In the genomic region with DNA sequence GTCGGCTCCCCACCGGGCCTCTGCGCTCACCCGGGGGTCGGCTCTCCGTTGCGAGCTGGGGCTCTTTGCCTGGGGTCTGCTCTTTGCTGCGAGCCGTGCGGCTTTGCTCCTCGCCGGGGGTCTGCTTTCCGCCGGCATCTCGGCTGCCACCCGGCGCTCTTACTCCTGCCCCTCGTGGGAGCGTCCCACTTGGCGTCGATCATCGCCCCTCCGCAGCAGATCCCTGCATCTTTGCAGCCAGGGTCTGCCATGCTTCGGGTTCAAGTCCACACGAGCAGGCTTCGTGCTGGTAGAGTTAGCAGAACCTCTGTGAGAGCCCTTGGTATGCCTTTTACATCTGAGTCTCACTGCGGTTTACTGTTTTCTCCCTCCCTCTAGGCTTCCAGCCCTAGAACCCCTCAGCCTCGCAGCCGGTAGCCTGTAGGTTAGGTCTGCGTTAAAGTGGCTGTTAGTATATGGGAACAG, we compare ENCODE assay signal across 7 mouse cellular contexts. TPM values are rescaled to one million over a fixed set of nuclear protein-coding genes. Genes with fewer than 3 reads are reported as not detected.
DNase-seq lines count a peak whose midpoint lies in the region; ATAC-seq and TF ChIP-seq lines count a peak whose summit lies in the region.

No protein-coding gene starts in this region.

- H3K4me2 ChIP-seq in lung, embryonic 14.5 days, result peak overlapping the region; percentile 87
- peak overlapping the region; percentile 81 for H3K4me2 ChIP-seq in myocyte (ENCODE audit: low read depth)

- peak overlapping the region; percentile 71 for H3ac ChIP-seq in myocyte (ENCODE audit: control insufficient read depth, insufficient read length)

- peak overlapping the region; percentile 90 for H3K4me3 ChIP-seq in lung, embryonic 14.5 days (ENCODE audit: low read depth, low read length)
- peak overlapping the region; percentile 91 for H3K4me3 ChIP-seq in forebrain, embryonic 10.5 days
- peak overlapping the region; percentile 90 for H3K4me3 ChIP-seq in limb, embryonic 10.5 days
- peak overlapping the region; percentile 39 for H3K4me3 ChIP-seq in myocyte

- H3K9ac ChIP-seq in lung, embryonic 14.5 days, result peak overlapping the region; percentile 88

- peaks cover 41% of the 10 kb centered on the region for H3K36me3 ChIP-seq in lung, embryonic 14.5 days (ENCODE audit: insufficient read depth)
- H3K36me3 ChIP-seq in forebrain, embryonic 10.5 days (replicated peaks), result peaks cover 46% of the 10 kb centered on the region
- H3K36me3 ChIP-seq in limb, embryonic 10.5 days, result peaks cover 51% of the 10 kb centered on the region
- H3K36me3 ChIP-seq in myocyte (ENCODE audit: control insufficient read depth, insufficient read depth), result no peaks in the 10 kb centered on the region

- H3K4me1 ChIP-seq in lung, embryonic 14.5 days (ENCODE audit: insufficient read depth), result no peaks in the 10 kb centered on the region
- H3K4me1 ChIP-seq in forebrain, embryonic 10.5 days, result peaks cover 26% of the 10 kb centered on the region
- H3K4me1 ChIP-seq in limb, embryonic 10.5 days, result peaks cover 21% of the 10 kb centered on the region

- H3K79me2 ChIP-seq in myocyte (ENCODE audit: control insufficient read depth, insufficient read depth), result peaks cover 4% of the 10 kb centered on the region

- DNase-seq in lung, embryonic 14.5 days, result peak; percentile 38
- DNase-seq in lung, postnatal 25 days (ENCODE audit: low spot score), result no peak
- peak; percentile 25 for DNase-seq in Muller cell, postnatal 12 days (ENCODE audit: inconsistent ontology term)
- no peak for DNase-seq in forebrain, embryonic 10.5 days (ENCODE audit: extremely low spot score, low spot score)
- DNase-seq in limb, embryonic 10.5 days (ENCODE audit: low spot score), result no peak
- no peak for DNase-seq in adrenal gland, postnatal 25 days

- peak overlapping the region; percentile 87 for H3K27ac ChIP-seq in lung, embryonic 14.5 days (ENCODE audit: low read depth)
- peak overlapping the region; percentile 95 for H3K27ac ChIP-seq in forebrain, embryonic 10.5 days
- peak overlapping the region; percentile 96 for H3K27ac ChIP-seq in limb, embryonic 10.5 days

- ATAC-seq in lung, embryonic 14.5 days (ENCODE audit: insufficient read depth), result peak; percentile 28; the same call in 1 of the 2 replicates

- WGBS in lung, embryonic 14.5 days, result under 1% methylated on average over 27 of the region's 30 CpGs
- WGBS in forebrain, embryonic 10.5 days, result 1% methylated on average over 30 of the region's 30 CpGs
- WGBS in limb, embryonic 10.5 days, result under 1% methylated on average over 30 of the region's 30 CpGs

- no peaks in the 10 kb centered on the region for H3K27me3 ChIP-seq in lung, embryonic 14.5 days (ENCODE audit: insufficient read depth, low read length)
- no peaks in the 10 kb centered on the region for H3K27me3 ChIP-seq in forebrain, embryonic 10.5 days (ENCODE audit: poor library complexity, severe bottlenecking)
- H3K27me3 ChIP-seq in limb, embryonic 10.5 days (ENCODE audit: low read depth, poor library complexity, severe bottlenecking), result no peaks in the 10 kb centered on the region
- H3K27me3 ChIP-seq in myocyte (ENCODE audit: control insufficient read depth, insufficient read depth, insufficient read length), result no peaks in the 10 kb centered on the region

- no peaks in the 10 kb centered on the region for H3K9me3 ChIP-seq in lung, embryonic 14.5 days (ENCODE audit: low read depth, low read length)
- H3K9me3 ChIP-seq in forebrain, embryonic 10.5 days, result no peaks in the 10 kb centered on the region
- no peaks in the 10 kb centered on the region for H3K9me3 ChIP-seq in limb, embryonic 10.5 days (replicated peaks)

- no peak for TF ChIP-seq POLR2A in myocyte (IDR thresholded peaks at IDR 0.05; ENCODE audit: insufficient read length, low read depth)

- no peak for TF ChIP-seq CTCF in lung, embryonic 14.5 days (IDR thresholded peaks at IDR 0.05; ENCODE audit: low read depth)

TF ChIP-seq in myocyte, 11 proteins besides CTCF, POLR2A, EP300 and RAD21:
- TF ChIP-seq USF1 (IDR thresholded peaks at IDR 0.05; ENCODE audit: low read depth) (no peak), SRF (IDR thresholded peaks at IDR 0.05; ENCODE audit: control insufficient read depth, insufficient read length, low read depth) (no peak), TCF12 (IDR thresholded peaks at IDR 0.05; ENCODE audit: insufficient read depth, poor library complexity, severe bottlenecking) (no peak), TCF3 (IDR thresholded peaks at IDR 0.05; ENCODE audit: insufficient read length, low read depth) (no peak), REST (IDR thresholded peaks at IDR 0.05; ENCODE audit: insufficient read depth, insufficient read length) (no peak), CEBPB (IDR thresholded peaks at IDR 0.05; ENCODE audit: insufficient read depth, poor library complexity, severe bottlenecking) (no peak), MYOG (IDR thresholded peaks at IDR 0.05; ENCODE audit: control insufficient read depth in 1 of 3, insufficient read depth in 1 of 3, insufficient read length in 2 of 3, low read depth in 2 of 3) (no peak), POLR2AphosphoS2 (IDR thresholded peaks at IDR 0.05; ENCODE audit: insufficient read length, low read depth) (no peak), E2F4 (IDR thresholded peaks at IDR 0.05; ENCODE audit: insufficient read depth) (no peak), MYOD1 (IDR thresholded peaks at IDR 0.05; ENCODE audit: control insufficient read depth in 1 of 3, insufficient read length in 2 of 3, low read depth in 2 of 3) (no peak), MAX (IDR thresholded peaks at IDR 0.05; ENCODE audit: low read depth) (no peak)
TF ChIP-seq in myocyte: peak in this region for 0.

RNA-seq across cellular contexts. Expression of gene 1110032A03Rik, which starts 0.4 kb away (rescaled TPM):
- polyA plus RNA-seq in lung, embryonic 14.5 days (2014; fragmentation: Nextera tagmentation; extraction: Ambion mirVana), result 29.1 and 30.3 TPM in 2 replicates
- 23.2 and 24.7 TPM in 2 replicates for polyA plus RNA-seq in forebrain, embryonic 10.5 days (2016; fragmentation: Nextera tagmentation; extraction: Ambion mirVana)
- polyA plus RNA-seq in limb, embryonic 10.5 days (2016; fragmentation: Nextera tagmentation; extraction: Ambion mirVana), result 19.7 and 25.8 TPM in 2 replicates
- 12.8 TPM for polyA plus RNA-seq in myocyte (2012; fragmentation: generic; extraction: Trizol)
- total RNA-seq in adrenal gland, postnatal 25 days (2021), result 36.7 and 44.8 TPM in 2 replicates

RNA-seq across cellular contexts. Expression of gene Alg9, which starts 0.9 kb away (rescaled TPM):
- polyA plus RNA-seq in lung, embryonic 14.5 days (2014; fragmentation: Nextera tagmentation; extraction: Ambion mirVana), result 39.5 and 43.7 TPM in 2 replicates
- 35.0 and 36.9 TPM in 2 replicates for polyA plus RNA-seq in forebrain, embryonic 10.5 days (2016; fragmentation: Nextera tagmentation; extraction: Ambion mirVana)
- polyA plus RNA-seq in limb, embryonic 10.5 days (2016; fragmentation: Nextera tagmentation; extraction: Ambion mirVana), result 42.2 and 43.0 TPM in 2 replicates
- 22.5 TPM for polyA plus RNA-seq in myocyte (2012; fragmentation: generic; extraction: Trizol)
- 28.8 and 32.7 TPM in 2 replicates for total RNA-seq in adrenal gland, postnatal 25 days (2021)

RNA-seq across cellular contexts. Expression of gene Fdxacb1, which starts 7.7 kb away (rescaled TPM):
- 15.2 and 15.3 TPM in 2 replicates for polyA plus RNA-seq in lung, embryonic 14.5 days (2014; fragmentation: Nextera tagmentation; extraction: Ambion mirVana)
- polyA plus RNA-seq in forebrain, embryonic 10.5 days (2016; fragmentation: Nextera tagmentation; extraction: Ambion mirVana), result 12.2 and 14.5 TPM in 2 replicates
- polyA plus RNA-seq in limb, embryonic 10.5 days (2016; fragmentation: Nextera tagmentation; extraction: Ambion mirVana), result 12.6 and 14.0 TPM in 2 replicates
- 3.6 TPM for polyA plus RNA-seq in myocyte (2012; fragmentation: generic; extraction: Trizol)
- 8.2 and 9.0 TPM in 2 replicates for total RNA-seq in adrenal gland, postnatal 25 days (2021)

RNA-seq across cellular contexts. Expression of gene Hspb2, which starts 23.5 kb away (rescaled TPM):
- polyA plus RNA-seq in lung, embryonic 14.5 days (2014; fragmentation: Nextera tagmentation; extraction: Ambion mirVana), result 3.4 and 6.0 TPM in 2 replicates
- 0.69 and 1.1 TPM in 2 replicates for polyA plus RNA-seq in forebrain, embryonic 10.5 days (2016; fragmentation: Nextera tagmentation; extraction: Ambion mirVana)
- polyA plus RNA-seq in limb, embryonic 10.5 days (2016; fragmentation: Nextera tagmentation; extraction: Ambion mirVana), result not detected in 2 replicates
- polyA plus RNA-seq in myocyte (2012; fragmentation: generic; extraction: Trizol), result 249 TPM
- total RNA-seq in adrenal gland, postnatal 25 days (2021), result 2.0 and 2.9 TPM in 2 replicates

RNA-seq across cellular contexts. Expression of gene Cryab, which starts 24.6 kb away (rescaled TPM):
- 41.1 and 64.3 TPM in 2 replicates for polyA plus RNA-seq in lung, embryonic 14.5 days (2014; fragmentation: Nextera tagmentation; extraction: Ambion mirVana)
- polyA plus RNA-seq in forebrain, embryonic 10.5 days (2016; fragmentation: Nextera tagmentation; extraction: Ambion mirVana), result 3.2 and 5.7 TPM in 2 replicates
- polyA plus RNA-seq in limb, embryonic 10.5 days (2016; fragmentation: Nextera tagmentation; extraction: Ambion mirVana), result 2.4 and 3.1 TPM in 2 replicates
- 915 TPM for polyA plus RNA-seq in myocyte (2012; fragmentation: generic; extraction: Trizol)
- total RNA-seq in adrenal gland, postnatal 25 days (2021), result 21.0 and 21.2 TPM in 2 replicates

Comparison
In these comparisons a context has a peak if more than half of its experiments do, and no peak if none do; other contexts are left out.
1. DNase-seq: peak in lung, embryonic 14.5 days (single experiment) and Muller cell, postnatal 12 days (single experiment); none in lung, postnatal 25 days (single experiment), forebrain, embryonic 10.5 days (single experiment), limb, embryonic 10.5 days (single experiment) and adrenal gland, postnatal 25 days (single experiment).
2. H3K4me3 ChIP-seq: peak in every context shown above with its lines; median percentile 91 in forebrain, embryonic 10.5 days; 90 in lung, embryonic 14.5 days; 90 in limb, embryonic 10.5 days; 39 in myocyte.
3. Peak in every context shown above with its lines, with median percentiles within 50 percentile points of each other: H3K27ac ChIP-seq.